Mouse (Mus musculus) lung, embryonic 15.5 days (tissue): ENCODE data around the gene Klb. TPM values are rescaled to one million over a fixed set of nuclear protein-coding genes. Genes with fewer than 3 reads are reported as not detected.
"Not testable (repeated sequence)": the region's sequence is repeated elsewhere in the genome, so short reads cannot be mapped to it uniquely, and the experiment has no call there.

ENCODE experiments used
- ATAC-seq: fragments of 200-750 bp; cut with Nextera tagmentation; 2 replicates; pipeline ENCODE4 v1.8.0; 2017; ENCODE audit warnings: moderate number of reproducible peaks, borderline replicate concordance; ENCODE audit not compliant: low FRiP score, low TSS enrichment; ENCODE audit errors: extremely low read depth
- H3K27ac ChIP-seq: fragments of 300-500 bp; sonication (generic); 2 replicates; pipeline ENCODE4 v1.5.1; 2015; ENCODE audit warnings: moderate library complexity, mild to moderate bottlenecking, inconsistent platforms
- H3K27me3 ChIP-seq: fragments of 300-500 bp; sonication (generic); 2 replicates; pipeline ENCODE4 v1.6.1; 2015; ENCODE audit warnings: inconsistent platforms
- H3K36me3 ChIP-seq: fragments of 300-500 bp; sonication (generic); 2 replicates; pipeline ENCODE4 v1.6.1; 2015; ENCODE audit warnings: inconsistent platforms
- H3K4me1 ChIP-seq: fragments of 300-500 bp; sonication (generic); 2 replicates; pipeline ENCODE4 v1.6.1; 2015; ENCODE audit warnings: inconsistent platforms
- H3K4me2 ChIP-seq: fragments of 300-500 bp; sonication (generic); 2 replicates; pipeline ENCODE4 v1.6.1; 2015; ENCODE audit warnings: inconsistent platforms, mild to moderate bottlenecking, moderate library complexity
- H3K4me3 ChIP-seq: fragments of 300-500 bp; sonication (generic); 2 replicates; pipeline ENCODE4 v1.5.1; 2015; ENCODE audit warnings: mild to moderate bottlenecking, inconsistent platforms
- H3K9ac ChIP-seq: fragments of 300-500 bp; sonication (generic); 2 replicates; pipeline ENCODE4 v1.6.1; 2015; ENCODE audit warnings: inconsistent platforms
- H3K9me3 ChIP-seq: fragments of 300-500 bp; sonication (generic); 2 replicates; pipeline ENCODE4 v1.6.1; 2016; ENCODE audit warnings: inconsistent platforms
- WGBS: fragments of 180-500 bp; shearing (Covaris S2); methylation state at CpG from one replicate; pipeline ENCODE4 v1.1.7; 2015; 5-methylcytosine and 5-hydroxymethylcytosine counted together
- polyA plus RNA-seq: library from polyadenylated mRNA; unstranded; fragments of >200 nt; fragmentation: Nextera tagmentation; extraction: Ambion mirVana; gene quantifications from 2 replicates; pipeline ENCODE4 v1.2.1, GENCODE M21; 2015

The Klb gene
- polyA plus RNA-seq, result 0.08 TPM in 1 of 2 replicates, not detected in the other

- Histone ChIP-seq H3K9ac (no peak within 1 kb of the TSS), H3K9me3 (no peaks in the 10 kb centered on the region), H3K27me3 (no peaks in the 10 kb centered on the region), H3K36me3 (no peaks in the 10 kb centered on the region), H3K27ac (no peak within 1 kb of the TSS), H3K4me3 (peak within 1 kb of the TSS; percentile 13; the same call in 1 of the 2 replicates), H3K4me1 (no peaks in the 10 kb centered on the region), H3K4me2 (peak within 1 kb of the TSS; percentile 43)
- ATAC-seq, result no peak
- 42% methylated on average over 15 of the region's 15 CpGs for WGBS
These were observed at the start of gene Klb for GRCm38 (mm10) chr5:65348168-65348567. Gene Klb (plus strand): TSS chr5:65348314.

GRCm38 (mm10) chr5:65299623-65300022 is 48.5 kb upstream of the Klb start:
- 78% methylated on average over 1 of the region's 1 CpGs for WGBS
- H3K9me3 ChIP-seq, H3K9ac ChIP-seq, H3K27ac ChIP-seq, H3K4me2 ChIP-seq, H3K27me3 ChIP-seq, H3K4me3 ChIP-seq, ATAC-seq, H3K4me1 ChIP-seq: not testable (repeated sequence)
- H3K36me3 ChIP-seq, result peaks cover 36% of the 10 kb centered on the region

GRCm38 (mm10) chr5:65300121-65300520 is 48.0 kb upstream of the Klb start:
- H3K4me2 ChIP-seq, result no peak overlapping the region
- H3K4me1 ChIP-seq, result no peaks in the 10 kb centered on the region
- no peak overlapping the region for H3K27ac ChIP-seq
- H3K36me3 ChIP-seq, result peaks cover 38% of the 10 kb centered on the region
- no peak overlapping the region for H3K4me3 ChIP-seq
- no peak overlapping the region for H3K9ac ChIP-seq
- WGBS, result 92% methylated on average over 9 of the region's 9 CpGs
- no peaks in the 10 kb centered on the region for H3K9me3 ChIP-seq
- ATAC-seq, result no peak
- no peaks in the 10 kb centered on the region for H3K27me3 ChIP-seq

- no peak overlapping the region for H3K4me2 ChIP-seq
- H3K4me3 ChIP-seq, result no peak overlapping the region
- no peaks in the 10 kb centered on the region for H3K9me3 ChIP-seq
- ATAC-seq, result no peak
- no peak overlapping the region for H3K9ac ChIP-seq
- H3K27ac ChIP-seq, result no peak overlapping the region
- WGBS, result 78% methylated on average over 9 of the region's 9 CpGs
- no peaks in the 10 kb centered on the region for H3K4me1 ChIP-seq
- no peaks in the 10 kb centered on the region for H3K27me3 ChIP-seq
- H3K36me3 ChIP-seq, result peaks cover 49% of the 10 kb centered on the region
These were observed 42.6 kb upstream of the Klb start for GRCm38 (mm10) chr5:65305516-65305915.

GRCm38 (mm10) chr5:65308208-65308607 is 39.9 kb upstream of the Klb start:
- no peak for ATAC-seq
- H3K4me1 ChIP-seq, result no peaks in the 10 kb centered on the region
- no peak overlapping the region for H3K4me2 ChIP-seq
- no peak overlapping the region for H3K27ac ChIP-seq
- no peak overlapping the region for H3K9ac ChIP-seq
- H3K4me3 ChIP-seq, result no peak overlapping the region
- H3K27me3 ChIP-seq, result no peaks in the 10 kb centered on the region
- 90% methylated on average over 7 of the region's 7 CpGs for WGBS
- H3K36me3 ChIP-seq, result peaks cover 56% of the 10 kb centered on the region
- no peaks in the 10 kb centered on the region for H3K9me3 ChIP-seq

- ATAC-seq, result no peak
- no peaks in the 10 kb centered on the region for H3K4me1 ChIP-seq
- WGBS, result 90% methylated on average over 3 of the region's 3 CpGs
- H3K4me3 ChIP-seq, result no peak overlapping the region
- no peaks in the 10 kb centered on the region for H3K9me3 ChIP-seq
- no peak overlapping the region for H3K9ac ChIP-seq
- no peaks in the 10 kb centered on the region for H3K27me3 ChIP-seq
- H3K36me3 ChIP-seq, result peaks cover 56% of the 10 kb centered on the region
- H3K27ac ChIP-seq, result no peak overlapping the region
- H3K4me2 ChIP-seq, result no peak overlapping the region
These were observed 39.2 kb upstream of the Klb start for GRCm38 (mm10) chr5:65308866-65309265.

GRCm38 (mm10) chr5:65319176-65319575 is 28.9 kb upstream of the Klb start:
- no peaks in the 10 kb centered on the region for H3K27me3 ChIP-seq
- H3K4me3 ChIP-seq, result no peak overlapping the region
- no peak overlapping the region for H3K4me2 ChIP-seq
- H3K27ac ChIP-seq, result no peak overlapping the region
- 86% methylated on average over 9 of the region's 9 CpGs for WGBS
- ATAC-seq, result no peak
- H3K9me3 ChIP-seq, result no peaks in the 10 kb centered on the region
- H3K4me1 ChIP-seq, result no peaks in the 10 kb centered on the region
- H3K9ac ChIP-seq, result no peak overlapping the region
- H3K36me3 ChIP-seq, result peaks cover 36% of the 10 kb centered on the region

- no peak overlapping the region for H3K4me2 ChIP-seq
- H3K9me3 ChIP-seq, result no peaks in the 10 kb centered on the region
- WGBS, result 57% methylated on average over 10 of the region's 10 CpGs
- H3K4me3 ChIP-seq, result no peak overlapping the region
- peaks cover 14% of the 10 kb centered on the region; the same call in 1 of the 2 replicates for H3K36me3 ChIP-seq
- no peak overlapping the region for H3K27ac ChIP-seq
- no peak for ATAC-seq
- H3K4me1 ChIP-seq, result peaks cover 13% of the 10 kb centered on the region
- H3K9ac ChIP-seq, result no peak overlapping the region
- no peaks in the 10 kb centered on the region for H3K27me3 ChIP-seq
These were observed 25.9 kb upstream of the Klb start for GRCm38 (mm10) chr5:65322165-65322564.

- no peak overlapping the region for H3K9ac ChIP-seq
- 85% methylated on average over 3 of the region's 3 CpGs for WGBS
- H3K4me1 ChIP-seq, result peaks cover 25% of the 10 kb centered on the region
- H3K27me3 ChIP-seq, result no peaks in the 10 kb centered on the region
- no peaks in the 10 kb centered on the region for H3K36me3 ChIP-seq
- H3K4me3 ChIP-seq, result no peak overlapping the region
- no peak overlapping the region for H3K4me2 ChIP-seq
- H3K27ac ChIP-seq, result no peak overlapping the region
- ATAC-seq, result no peak
- H3K9me3 ChIP-seq, result no peaks in the 10 kb centered on the region
These were observed 23.8 kb upstream of the Klb start for GRCm38 (mm10) chr5:65324271-65324670.

GRCm38 (mm10) chr5:65324758-65325355 is 23.3 kb upstream of the Klb start:
- Histone ChIP-seq H3K4me1 (peaks cover 25% of the 10 kb centered on the region), H3K27ac (no peak overlapping the region), H3K9ac (no peak overlapping the region), H3K9me3 (no peaks in the 10 kb centered on the region), H3K4me2 (no peak overlapping the region), H3K27me3 (no peaks in the 10 kb centered on the region), H3K4me3 (no peak overlapping the region), H3K36me3 (no peaks in the 10 kb centered on the region)
- ATAC-seq, result no peak
- WGBS, result 74% methylated on average over 3 of the region's 3 CpGs

GRCm38 (mm10) chr5:65326212-65326611 is 21.9 kb upstream of the Klb start:
- Histone ChIP-seq H3K9me3 (no peaks in the 10 kb centered on the region), H3K9ac (no peak overlapping the region), H3K27me3 (no peaks in the 10 kb centered on the region), H3K36me3 (no peaks in the 10 kb centered on the region), H3K4me2 (0 out of 2 replicates have a peak overlapping the region, but pooled peaks have one; percentile 1), H3K4me1 (peaks cover 25% of the 10 kb centered on the region), H3K4me3 (no peak overlapping the region), H3K27ac (peak overlapping the region; percentile 35; the same call in 1 of the 2 replicates)
- 57% methylated on average over 5 of the region's 5 CpGs for whole genome bisulfite sequencing
- ATAC-seq, result no peak

- ATAC-seq, result no peak
These were observed 18.1 kb upstream of the Klb start for GRCm38 (mm10) chr5:65329971-65330370.

More at GRCm38 (mm10) chr5:65329971-65330370, 18.1 kb upstream of the Klb start:
- Histone ChIP-seq H3K9ac (no peak overlapping the region), H3K4me3 (no peak overlapping the region), H3K4me1 (peaks cover 37% of the 10 kb centered on the region), H3K36me3 (no peaks in the 10 kb centered on the region), H3K27ac (no peak overlapping the region), H3K9me3 (no peaks in the 10 kb centered on the region), H3K27me3 (no peaks in the 10 kb centered on the region), H3K4me2 (no peak overlapping the region)
- 56% methylated on average over 3 of the region's 3 CpGs for WGBS
